Mouse (Mus musculus) cerebellum, adult 11-12 months (tissue): Measurements from ENCODE around the gene Inha.

Source experiments
- DNase-seq: peaks from one replicate; pipeline ENCODE4 v3.0.0; 2022

Gene Inha

GRCm38 (mm10) chr1:75490785-75491551, 15.9 kb upstream of the Inha start:
- DNase-seq: peak; percentile 24

DNA sequence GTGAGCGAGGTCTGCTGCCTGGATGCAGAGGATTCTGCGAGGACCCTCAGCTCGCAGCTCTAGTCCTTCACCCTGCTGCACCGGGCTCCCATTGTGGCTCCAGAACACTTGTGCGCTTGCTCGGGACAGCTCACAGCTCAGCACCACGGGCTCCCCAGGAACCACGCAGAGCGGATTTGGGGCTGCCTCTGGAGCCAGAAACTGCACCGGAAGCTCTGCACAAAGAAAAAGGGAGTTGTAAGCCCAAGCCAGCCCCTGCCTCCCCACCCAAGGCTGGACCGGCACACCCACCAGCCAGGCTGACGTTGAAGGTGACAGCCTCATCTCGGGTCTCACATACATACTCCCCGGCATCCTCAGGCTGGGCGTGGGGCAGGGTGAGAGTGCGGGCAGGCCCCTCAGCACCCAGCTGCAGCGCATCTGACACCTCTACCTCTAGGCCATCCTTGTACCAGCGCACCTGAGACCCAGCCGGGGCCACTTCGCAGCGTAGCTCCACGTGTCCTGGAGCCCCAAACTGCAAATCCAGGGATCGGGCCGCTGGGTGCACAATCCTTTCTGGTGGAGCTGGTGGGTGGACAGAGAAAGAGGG, 14.2 kb upstream of the Inha start:
- no peak for DNase-seq

DNA sequence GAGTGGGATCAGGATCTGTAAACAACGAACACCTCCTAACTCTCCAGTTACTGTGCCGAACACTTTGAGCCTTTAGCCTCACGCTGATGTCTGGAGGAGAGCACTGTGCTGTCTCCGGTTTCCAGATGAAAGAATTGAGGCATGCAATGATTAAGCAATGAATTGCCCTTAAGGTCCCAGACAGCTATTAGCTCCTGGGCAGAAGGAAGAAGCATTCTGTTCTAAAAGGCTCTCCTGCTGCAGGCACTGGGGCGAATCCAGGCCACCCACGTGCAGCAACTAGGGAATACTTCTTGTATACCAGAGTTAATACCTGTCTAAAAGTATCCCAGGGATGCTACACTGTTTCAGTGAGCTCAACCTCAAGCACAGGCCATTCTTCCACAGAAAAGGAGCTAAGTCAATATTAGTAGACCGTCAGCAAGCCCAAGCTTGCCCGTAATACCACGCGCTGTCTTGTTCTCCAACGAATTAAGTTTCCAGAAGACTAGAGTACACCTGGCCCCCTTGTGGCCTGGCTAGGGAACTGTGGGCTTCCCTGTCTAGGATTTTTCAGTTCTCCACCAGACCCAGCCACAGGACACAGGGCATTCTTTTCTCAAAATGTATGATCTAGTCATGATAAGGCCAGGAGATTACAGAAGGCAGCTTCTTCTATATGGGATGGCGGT, 11.9 kb upstream of the Inha start:
- DNase-seq: peak; percentile 36

- no peak for DNase-seq
These were observed 8.0 kb upstream of the Inha start for GRCm38 (mm10) chr1:75498897-75499296.

GRCm38 (mm10) chr1:75499441-75499840, 7.4 kb upstream of the Inha start:
- no peak for DNase-seq

GRCm38 (mm10) chr1:75501905-75502304, 5.0 kb upstream of the Inha start:
- no peak for DNase-seq

- peak; percentile 41 for DNase-seq
These were observed 3.8 kb upstream of the Inha start for GRCm38 (mm10) chr1:75502945-75503650.

- DNase-seq: no peak
These were observed 3.3 kb upstream of the Inha start for GRCm38 (mm10) chr1:75503651-75503980.

DNA sequence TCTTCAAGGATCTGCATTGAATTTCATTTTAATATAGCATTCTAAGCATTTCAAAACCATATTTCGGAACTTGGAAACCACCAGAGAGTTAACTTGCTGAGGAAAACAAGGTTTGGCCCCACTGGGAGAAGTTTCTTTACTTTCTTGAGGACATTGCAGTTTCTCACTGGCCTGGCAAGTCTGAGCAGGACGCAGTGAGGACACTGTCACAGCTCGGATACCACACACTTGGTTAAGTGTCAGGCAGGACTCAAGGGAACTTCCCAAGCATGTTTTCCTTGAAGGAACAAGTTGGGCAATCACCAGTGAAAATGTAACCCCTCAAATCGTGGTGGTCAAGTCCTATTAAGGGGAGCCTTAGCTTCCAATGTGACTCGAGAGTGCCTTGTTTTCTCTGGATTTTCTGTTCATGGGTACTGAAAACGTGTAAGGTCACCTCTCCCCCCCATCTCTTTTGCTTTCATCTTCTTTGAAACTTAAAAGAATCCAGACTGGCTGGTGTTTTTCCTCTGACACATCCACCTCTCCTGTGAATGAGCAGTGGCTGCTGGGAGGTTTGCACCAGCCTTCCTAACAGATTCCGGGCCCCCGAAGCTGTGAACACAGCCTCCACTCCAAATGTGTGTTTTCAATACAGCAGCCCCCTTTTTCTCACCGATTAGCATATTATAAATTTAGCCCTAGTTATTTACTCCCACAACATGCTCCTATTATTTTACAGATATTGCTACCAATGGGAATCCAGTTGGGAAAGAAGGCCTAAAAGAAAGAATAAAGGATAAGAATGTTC, 2.4 kb upstream of the Inha start:
- DNase-seq: peak; percentile 12

GRCm38 (mm10) chr1:75505159-75505955, 1.5 kb upstream of the Inha start:
- DNase-seq: peak; percentile 91

GRCm38 (mm10) chr1:75505956-75506831, 683 bp upstream of the Inha start, which contains the start of gene Obsl1:
Gene Obsl1, minus strand, starts transcription at chr1:75506452.
- peak; percentile 70 for DNase-seq

DNA sequence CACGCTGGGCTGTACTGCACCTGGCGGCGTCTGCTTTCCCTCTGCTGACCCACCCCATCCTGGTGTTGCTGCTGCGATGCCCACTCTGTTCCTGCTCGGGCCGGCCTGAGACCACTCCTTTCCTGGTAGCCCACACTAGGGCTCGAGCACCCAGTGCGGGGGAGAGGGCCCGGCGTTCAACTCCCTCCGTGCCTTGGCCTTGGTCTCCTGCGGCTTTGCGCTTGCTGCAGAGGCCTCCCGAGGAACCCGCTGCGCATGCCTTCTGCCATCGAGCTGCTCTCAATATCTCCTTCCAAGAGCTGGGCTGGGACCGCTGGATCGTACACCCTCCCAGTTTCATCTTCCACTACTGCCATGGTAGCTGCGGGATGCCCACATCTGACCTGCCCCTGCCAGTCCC, 2.7 kb downstream of the Inha start:
- no peak for DNase-seq

- no peak for DNase-seq
These were observed 3.3 kb downstream of the Inha start for GRCm38 (mm10) chr1:75510154-75510553.

DNA sequence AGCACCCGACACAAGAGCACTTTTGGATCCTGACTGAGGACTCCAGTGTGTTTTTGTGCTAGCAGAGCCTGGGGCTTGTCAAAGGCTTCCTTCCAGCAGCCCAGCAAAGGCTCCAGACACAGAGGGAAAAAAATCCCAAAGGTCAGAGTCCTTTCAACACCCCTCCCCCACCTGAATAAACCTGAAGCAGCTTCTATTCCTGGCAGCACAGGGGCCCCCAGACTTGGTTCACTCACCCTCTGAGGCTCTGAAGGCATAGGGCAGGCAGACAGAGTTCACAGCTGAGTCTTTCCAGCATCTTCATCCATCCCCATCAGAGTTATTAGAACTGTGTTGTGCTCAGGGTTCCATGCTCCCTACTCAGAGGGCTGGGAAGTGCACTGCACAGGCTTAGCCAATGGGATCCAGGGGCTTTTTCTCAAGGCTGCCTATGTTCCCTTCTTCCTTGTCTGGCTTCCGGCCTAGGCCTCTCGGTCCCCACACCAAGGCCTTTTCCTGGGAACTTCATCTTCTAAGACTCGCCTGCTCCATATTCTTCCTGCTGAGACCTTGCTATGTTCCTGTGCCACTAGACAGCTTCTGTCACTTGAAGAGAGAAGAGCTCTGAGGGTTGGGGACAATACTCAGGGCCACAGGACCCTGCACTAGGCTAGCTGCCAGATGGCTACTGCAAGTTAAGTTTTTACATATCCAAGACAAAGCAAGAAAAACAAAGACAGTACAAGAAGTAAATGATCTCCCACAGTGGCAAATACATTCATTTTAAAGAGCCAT, 4.7 kb downstream of the Inha start:
- no peak for DNase-seq

DNA sequence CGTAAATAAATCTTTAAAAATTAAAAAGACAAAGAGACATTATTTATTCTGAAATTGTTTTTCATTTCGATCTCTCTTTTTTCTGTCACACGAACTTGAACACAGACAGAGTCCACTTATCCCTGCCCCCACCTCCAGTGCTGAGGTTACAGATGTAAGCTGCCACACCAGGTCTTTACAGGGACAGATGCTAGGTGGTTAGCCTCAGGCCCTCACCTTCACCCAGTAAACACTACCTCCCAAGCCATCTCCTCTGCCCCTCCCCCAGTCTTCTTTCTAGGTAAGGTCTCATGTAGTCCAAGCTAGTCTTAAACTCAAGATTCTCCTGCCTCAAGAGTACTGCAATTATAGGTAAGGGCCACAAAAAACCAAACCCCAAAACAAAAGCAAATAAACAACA, 5.7 kb downstream of the Inha start:
- DNase-seq: no peak

DNA sequence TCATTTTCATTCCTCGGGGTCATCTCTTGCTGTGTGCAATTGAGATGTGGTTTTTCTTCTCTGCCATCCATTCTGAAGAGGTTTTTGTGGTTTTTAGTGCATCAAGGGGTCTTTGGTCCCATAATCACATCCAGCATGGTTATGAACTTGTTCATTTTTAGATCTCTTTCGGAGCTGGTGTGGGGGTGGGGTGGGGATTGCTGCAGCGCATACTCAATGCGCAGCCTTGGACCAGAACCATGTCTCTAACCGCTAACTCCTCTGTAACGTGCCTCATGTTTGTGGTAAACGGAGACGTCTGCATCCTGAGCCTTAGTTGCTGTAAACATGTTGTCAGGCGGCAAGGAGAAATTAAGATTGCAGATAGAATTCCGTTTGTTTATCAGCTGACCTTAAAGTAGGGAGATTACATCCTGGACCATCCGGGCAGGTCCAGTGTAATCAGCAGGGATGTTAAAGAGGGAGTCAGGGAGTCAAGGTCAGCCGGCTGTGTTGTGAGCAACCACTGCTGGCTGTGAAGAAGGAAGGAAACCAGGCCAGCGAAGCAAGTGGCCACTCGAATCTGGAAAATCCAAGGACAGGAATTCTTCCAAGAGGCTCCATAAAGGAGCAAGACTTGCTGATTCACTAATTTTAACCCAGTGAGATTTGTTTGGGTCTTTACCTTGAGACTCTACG, 10.0 kb downstream of the Inha start:
- no peak for DNase-seq

- no peak for DNase-seq
These were observed 11.1 kb downstream of the Inha start for GRCm38 (mm10) chr1:75517984-75518383.

DNA sequence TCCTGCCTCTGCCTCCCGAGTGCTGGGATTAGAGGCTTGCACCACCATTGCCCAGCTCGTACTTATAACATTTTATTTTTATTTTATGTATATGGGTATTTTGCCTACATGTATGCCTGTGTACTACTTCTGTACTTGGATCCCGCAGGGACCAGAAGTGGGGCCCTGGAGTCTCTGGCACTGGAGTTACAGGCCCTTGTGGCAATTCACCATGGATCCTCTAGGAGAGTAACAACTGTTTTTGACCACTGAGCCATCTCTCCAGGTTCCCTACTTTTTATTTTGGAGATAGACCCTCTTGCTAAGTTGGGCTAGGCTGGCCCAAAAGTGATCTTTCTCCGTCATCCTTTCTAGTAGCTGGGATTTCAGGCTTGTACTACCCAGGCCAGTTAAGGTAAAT, 11.6 kb downstream of the Inha start:
- DNase-seq: no peak

GRCm38 (mm10) chr1:75519576-75519975, 12.7 kb downstream of the Inha start:
- no peak for DNase-seq
